Mouse (Mus musculus) limb, embryonic 15.5 days (tissue): Measurements from ENCODE around the gene Rbm17. TPM values are rescaled to one million over a fixed set of nuclear protein-coding genes. Genes with fewer than 3 reads are reported as not detected.
"Not testable (repeated sequence)": the region's sequence is repeated elsewhere in the genome, so short reads cannot be mapped to it uniquely, and the experiment has no call there.

Source experiments
- ATAC-seq: fragments of 200-750 bp; cut with Nextera tagmentation; 2 replicates; pipeline ENCODE4 v1.8.0; 2017; ENCODE audit warnings: low read depth, moderate TSS enrichment; ENCODE audit not compliant: insufficient number of reproducible peaks, low FRiP score, low TSS enrichment
- H3K27ac ChIP-seq: fragments of 300-500 bp; sonication (generic); 2 replicates; pipeline ENCODE4 v1.5.1; 2015; ENCODE audit warnings: moderate library complexity, mild to moderate bottlenecking, inconsistent platforms
- H3K27me3 ChIP-seq: fragments of 300-500 bp; sonication (generic); 2 replicates; pipeline ENCODE4 v1.6.1; 2015; ENCODE audit warnings: inconsistent platforms
- H3K36me3 ChIP-seq: fragments of 300-500 bp; sonication (generic); 2 replicates; pipeline ENCODE4 v1.6.1; 2015; ENCODE audit warnings: inconsistent platforms
- H3K4me1 ChIP-seq: fragments of 300-500 bp; sonication (generic); 2 replicates; pipeline ENCODE4 v1.6.1; 2015; ENCODE audit warnings: inconsistent platforms
- H3K4me2 ChIP-seq: fragments of 300-500 bp; sonication (generic); 2 replicates; pipeline ENCODE4 v1.6.1; 2015; ENCODE audit warnings: mild to moderate bottlenecking, inconsistent platforms
- H3K4me3 ChIP-seq: fragments of 300-500 bp; sonication (generic); 2 replicates; pipeline ENCODE4 v1.5.1; 2015; ENCODE audit warnings: mild to moderate bottlenecking, inconsistent platforms
- H3K9ac ChIP-seq: fragments of 300-500 bp; sonication (generic); 2 replicates; pipeline ENCODE4 v1.6.1; 2015; ENCODE audit warnings: inconsistent platforms
- H3K9me3 ChIP-seq: fragments of 300-500 bp; sonication (generic); 2 replicates; pipeline ENCODE4 v1.6.1; 2016; ENCODE audit warnings: inconsistent platforms
- WGBS: fragments of 180-500 bp; shearing (Covaris S2); methylation state at CpG from one replicate; pipeline ENCODE4 v1.1.7; 2015; 5-methylcytosine and 5-hydroxymethylcytosine counted together
- polyA plus RNA-seq: library from polyadenylated mRNA; unstranded; fragments of >200 nt; fragmentation: Nextera tagmentation; extraction: Ambion mirVana; gene quantifications from 2 replicates; pipeline ENCODE4 v1.2.1, GENCODE M21; 2015

Gene Rbm17
- polyA plus RNA-seq, 1 experiment from 2014 or later: 136 TPM

- Histone ChIP-seq H3K4me2 (no peak overlapping the region), H3K27me3 (no peaks in the 10 kb centered on the region), H3K9me3 (no peaks in the 10 kb centered on the region), H3K4me3 (no peak overlapping the region), H3K4me1 (no peaks in the 10 kb centered on the region), H3K27ac (no peak overlapping the region), H3K36me3 (no peaks in the 10 kb centered on the region), H3K9ac (no peak overlapping the region)
- WGBS: 85% methylated on average over 2 of the region's 2 CpGs
- ATAC-seq: no peak
These were observed 19.8 kb upstream of the Rbm17 start for GRCm38 (mm10) chr2:11623726-11624125.

GRCm38 (mm10) chr2:11623173-11623572 is 19.2 kb upstream of the Rbm17 start:
- Histone ChIP-seq H3K9me3 (no peaks in the 10 kb centered on the region), H3K27ac (no peak overlapping the region), H3K27me3 (no peaks in the 10 kb centered on the region), H3K4me1 (no peaks in the 10 kb centered on the region), H3K4me2 (no peak overlapping the region), H3K4me3 (no peak overlapping the region), H3K9ac (no peak overlapping the region), H3K36me3 (no peaks in the 10 kb centered on the region)
- ATAC-seq: no peak
- WGBS: 88% methylated on average over 8 of the region's 8 CpGs

GRCm38 (mm10) chr2:11619598-11619997 is 15.6 kb upstream of the Rbm17 start:
- no peaks in the 10 kb centered on the region for H3K4me1 ChIP-seq
- no peaks in the 10 kb centered on the region for H3K27me3 ChIP-seq
- no peak overlapping the region for H3K9ac ChIP-seq
- H3K4me2 ChIP-seq: no peak overlapping the region
- no peak overlapping the region for H3K27ac ChIP-seq
- H3K4me3 ChIP-seq: no peak overlapping the region
- no peaks in the 10 kb centered on the region for H3K36me3 ChIP-seq
- H3K9me3 ChIP-seq: no peaks in the 10 kb centered on the region
- 82% methylated on average over 2 of the region's 2 CpGs for WGBS
- ATAC-seq: no peak

GRCm38 (mm10) chr2:11616846-11617245 is 12.9 kb upstream of the Rbm17 start:
- Histone ChIP-seq H3K9ac (no peak overlapping the region), H3K27ac (no peak overlapping the region), H3K4me1 (no peaks in the 10 kb centered on the region), H3K27me3 (no peaks in the 10 kb centered on the region), H3K9me3 (no peaks in the 10 kb centered on the region), H3K4me3 (no peak overlapping the region), H3K36me3 (no peaks in the 10 kb centered on the region), H3K4me2 (no peak overlapping the region)
- ATAC-seq: no peak
- 91% methylated on average over 9 of the region's 9 CpGs for WGBS

- not testable (repeated sequence) for H3K4me2 ChIP-seq, H3K9me3 ChIP-seq, H3K27me3 ChIP-seq, H3K36me3 ChIP-seq, H3K4me3 ChIP-seq, H3K9ac ChIP-seq, ATAC-seq, H3K27ac ChIP-seq, H3K4me1 ChIP-seq
- 88% methylated on average over 6 of the region's 6 CpGs for WGBS
These were observed 9.0 kb upstream of the Rbm17 start for GRCm38 (mm10) chr2:11612939-11613338.

- H3K4me2 ChIP-seq, H3K9me3 ChIP-seq, H3K36me3 ChIP-seq, H3K4me1 ChIP-seq, H3K27ac ChIP-seq, H3K27me3 ChIP-seq, H3K4me3 ChIP-seq, ATAC-seq, H3K9ac ChIP-seq: not testable (repeated sequence)
- 78% methylated on average over 4 of the region's 4 CpGs for WGBS
These were observed 2.8 kb upstream of the Rbm17 start for GRCm38 (mm10) chr2:11606718-11607117.

- Histone ChIP-seq H3K4me2 (no peak overlapping the region), H3K4me3 (no peak overlapping the region), H3K27ac (no peak overlapping the region), H3K4me1 (peaks cover 12% of the 10 kb centered on the region), H3K9me3 (no peaks in the 10 kb centered on the region), H3K27me3 (no peaks in the 10 kb centered on the region), H3K9ac (no peak overlapping the region), H3K36me3 (peaks cover 6% of the 10 kb centered on the region)
- ATAC-seq: no peak
These were observed 958 bp upstream of the Rbm17 start for GRCm38 (mm10) chr2:11604911-11605310.

- Histone ChIP-seq H3K27me3 (no peaks in the 10 kb centered on the region), H3K4me1 (peaks cover 12% of the 10 kb centered on the region), H3K9me3 (no peaks in the 10 kb centered on the region), H3K4me2 (peak overlapping the region; percentile 65), H3K27ac (peak overlapping the region; percentile 84), H3K9ac (peak overlapping the region; percentile 100), H3K4me3 (peak overlapping the region; percentile 75), H3K36me3 (peaks cover 19% of the 10 kb centered on the region)
- WGBS: under 1% methylated on average over 69 of the region's 78 CpGs
- peak; percentile 97 for ATAC-seq
These were observed 1.2 kb downstream of the Rbm17 start for GRCm38 (mm10) chr2:11602506-11603489.

- H3K27me3 ChIP-seq: no peaks in the 10 kb centered on the region
- peak overlapping the region; percentile 65 for H3K4me2 ChIP-seq
- H3K4me3 ChIP-seq: peak overlapping the region; percentile 75
- peaks cover 12% of the 10 kb centered on the region for H3K4me1 ChIP-seq
- 69% methylated on average over 6 of the region's 6 CpGs for WGBS
- H3K36me3 ChIP-seq: peaks cover 29% of the 10 kb centered on the region
- H3K9me3 ChIP-seq: no peaks in the 10 kb centered on the region
- peak overlapping the region; percentile 100; the same call in 1 of the 2 replicates for H3K9ac ChIP-seq
- ATAC-seq: no peak
- H3K27ac ChIP-seq: no peak overlapping the region
These were observed 2.2 kb downstream of the Rbm17 start for GRCm38 (mm10) chr2:11601795-11602194.

- no peaks in the 10 kb centered on the region for H3K9me3 ChIP-seq
- no peak overlapping the region for H3K9ac ChIP-seq
- no peaks in the 10 kb centered on the region for H3K27me3 ChIP-seq
- no peak overlapping the region for H3K4me3 ChIP-seq
- H3K4me1 ChIP-seq: peaks cover 12% of the 10 kb centered on the region
- no peak overlapping the region for H3K27ac ChIP-seq
- H3K4me2 ChIP-seq: no peak overlapping the region
- H3K36me3 ChIP-seq: peaks cover 59% of the 10 kb centered on the region
- no peak for ATAC-seq
- 92% methylated on average over 7 of the region's 7 CpGs for WGBS
These were observed 6.0 kb downstream of the Rbm17 start for GRCm38 (mm10) chr2:11597906-11598305.

GRCm38 (mm10) chr2:11596690-11597089 is 7.3 kb downstream of the Rbm17 start:
- H3K4me2 ChIP-seq: no peak overlapping the region
- H3K9me3 ChIP-seq: no peaks in the 10 kb centered on the region
- WGBS: 90% methylated on average over 2 of the region's 2 CpGs
- H3K27ac ChIP-seq: no peak overlapping the region
- no peak overlapping the region for H3K9ac ChIP-seq
- no peaks in the 10 kb centered on the region for H3K27me3 ChIP-seq
- no peak overlapping the region for H3K4me3 ChIP-seq
- ATAC-seq: no peak
- peaks cover 7% of the 10 kb centered on the region for H3K4me1 ChIP-seq
- H3K36me3 ChIP-seq: peaks cover 71% of the 10 kb centered on the region

- Histone ChIP-seq H3K4me1 (no peaks in the 10 kb centered on the region), H3K27me3 (no peaks in the 10 kb centered on the region), H3K36me3 (peaks cover 97% of the 10 kb centered on the region), H3K4me3 (no peak overlapping the region), H3K27ac (no peak overlapping the region), H3K4me2 (no peak overlapping the region), H3K9me3 (no peaks in the 10 kb centered on the region), H3K9ac (no peak overlapping the region)
- WGBS: 91% methylated on average over 4 of the region's 4 CpGs
- ATAC-seq: no peak
These were observed 16.0 kb downstream of the Rbm17 start for GRCm38 (mm10) chr2:11587996-11588395.
